Mouse (Mus musculus) testis, adult 2 months (tissue): ENCODE measurements around the gene Arid1b.

Source experiments
- CTCF ChIP-seq: fragments of 200-500 bp; IDR thresholded peaks from 2 replicates; pipeline ENCODE4 v1.5.1; 2012; ENCODE audit warnings: low read depth, mild to moderate bottlenecking, inconsistent platforms, low read length, moderate library complexity; ENCODE audit not compliant: control insufficient read depth, insufficient read depth, insufficient replicate concordance
- POLR2A ChIP-seq: fragments of 200-500 bp; IDR thresholded peaks from 2 replicates; pipeline ENCODE4 v1.6.1; 2012; ENCODE audit warnings: low read depth, mild to moderate bottlenecking, inconsistent platforms, low read length, moderate library complexity; ENCODE audit not compliant: control insufficient read depth

- no peak for TF ChIP-seq POLR2A
- no peak for TF ChIP-seq CTCF
These were observed 335.3 kb downstream of the Arid1b start for GRCm38 (mm10) chr17:5329478-5329877.
